Mouse (Mus musculus) stomach, postnatal 0 days (tissue): ENCODE results near the gene Nrcam.

ENCODE experiments used
- CTCF ChIP-seq: IDR thresholded peaks from 2 replicates; pipeline ENCODE4 v1.5.1; 2016; ENCODE audit warnings: antibody characterized with exemption, low read depth, mild to moderate bottlenecking, moderate library complexity
- EP300 ChIP-seq: optimal IDR thresholded peaks from 2 replicates; pipeline ENCODE3; 2016; ENCODE audit warnings: antibody characterized with exemption

DNA sequence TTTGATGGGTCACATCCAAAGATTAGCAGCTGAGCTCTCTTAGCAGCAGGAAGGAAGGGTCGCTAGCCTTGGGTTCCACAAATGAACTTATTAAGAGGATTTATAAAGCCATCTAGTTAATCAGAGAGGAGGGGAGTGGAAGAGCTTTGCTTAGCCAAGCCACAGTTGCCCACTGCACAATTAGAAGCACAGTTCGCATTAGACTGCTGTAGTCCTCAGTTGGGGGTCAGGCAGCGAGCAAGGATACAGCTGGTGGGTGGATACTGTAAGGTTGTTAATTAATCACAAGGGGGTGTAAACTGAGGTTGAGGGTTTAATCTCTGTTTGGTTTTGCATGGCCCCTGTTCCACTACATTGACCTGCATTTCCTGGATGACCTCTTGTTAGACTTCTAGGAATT is 152.7 kb downstream of the Nrcam start:
- TF ChIP-seq EP300 (no peak), CTCF (no peak)
